Mouse (Mus musculus) cerebellum, adult (tissue): Measurements from ENCODE around the gene Islr.

Experiments
- ATAC-seq: cut with Nextera tagmentation; 2 replicates; pipeline ENCODE4 v1.9.2; 2017; ENCODE audit warnings: mild to moderate bottlenecking, moderate library complexity, mixed read lengths; ENCODE audit not compliant: insufficient number of reproducible peaks, low FRiP score, low TSS enrichment

The Islr gene

DNA sequence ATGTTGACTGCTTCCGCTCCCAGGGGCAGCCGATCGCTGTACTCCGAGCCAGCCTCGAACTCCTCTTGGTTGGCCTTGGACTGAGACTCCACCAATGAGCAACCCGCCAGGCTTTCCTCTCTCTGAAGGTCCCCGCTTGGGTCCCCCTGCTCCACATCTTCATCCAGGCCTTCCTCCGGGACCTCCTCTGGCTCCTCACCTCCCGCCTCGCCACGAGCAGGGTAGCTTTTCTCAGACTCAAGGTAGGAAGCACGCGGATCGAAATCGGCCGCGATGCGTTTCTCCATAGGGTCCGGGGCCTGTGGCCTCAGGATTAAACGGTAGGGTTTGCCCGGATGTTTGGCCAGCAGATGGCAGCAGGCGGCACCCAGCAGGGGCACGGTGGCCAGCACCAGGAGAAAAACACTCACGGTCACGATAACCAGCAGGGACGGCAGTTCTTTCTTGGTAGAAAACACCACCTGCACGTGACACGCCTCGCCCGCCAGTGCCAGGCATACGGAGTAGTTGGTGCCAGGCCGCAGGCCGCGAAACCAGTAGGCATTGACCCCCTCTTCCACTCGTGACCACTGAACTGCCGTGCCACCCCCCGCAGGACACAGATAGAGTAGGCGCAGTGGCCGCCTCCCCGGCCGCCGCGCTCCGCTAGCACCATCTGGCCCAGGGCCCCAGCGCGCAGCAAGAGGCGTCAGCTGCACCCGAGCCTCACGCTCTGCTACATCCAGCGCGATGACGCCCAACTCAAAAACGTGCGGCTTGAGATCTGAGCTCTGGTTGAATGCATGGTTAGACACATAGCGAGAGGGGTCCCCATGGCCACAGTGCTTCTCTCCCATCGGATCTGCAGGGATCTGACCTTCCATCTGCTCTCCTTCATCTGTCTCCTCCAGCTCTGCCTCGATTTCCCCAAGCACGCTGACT lies 6.1 kb downstream of the Islr start:
- ATAC-seq: no peak

DNA sequence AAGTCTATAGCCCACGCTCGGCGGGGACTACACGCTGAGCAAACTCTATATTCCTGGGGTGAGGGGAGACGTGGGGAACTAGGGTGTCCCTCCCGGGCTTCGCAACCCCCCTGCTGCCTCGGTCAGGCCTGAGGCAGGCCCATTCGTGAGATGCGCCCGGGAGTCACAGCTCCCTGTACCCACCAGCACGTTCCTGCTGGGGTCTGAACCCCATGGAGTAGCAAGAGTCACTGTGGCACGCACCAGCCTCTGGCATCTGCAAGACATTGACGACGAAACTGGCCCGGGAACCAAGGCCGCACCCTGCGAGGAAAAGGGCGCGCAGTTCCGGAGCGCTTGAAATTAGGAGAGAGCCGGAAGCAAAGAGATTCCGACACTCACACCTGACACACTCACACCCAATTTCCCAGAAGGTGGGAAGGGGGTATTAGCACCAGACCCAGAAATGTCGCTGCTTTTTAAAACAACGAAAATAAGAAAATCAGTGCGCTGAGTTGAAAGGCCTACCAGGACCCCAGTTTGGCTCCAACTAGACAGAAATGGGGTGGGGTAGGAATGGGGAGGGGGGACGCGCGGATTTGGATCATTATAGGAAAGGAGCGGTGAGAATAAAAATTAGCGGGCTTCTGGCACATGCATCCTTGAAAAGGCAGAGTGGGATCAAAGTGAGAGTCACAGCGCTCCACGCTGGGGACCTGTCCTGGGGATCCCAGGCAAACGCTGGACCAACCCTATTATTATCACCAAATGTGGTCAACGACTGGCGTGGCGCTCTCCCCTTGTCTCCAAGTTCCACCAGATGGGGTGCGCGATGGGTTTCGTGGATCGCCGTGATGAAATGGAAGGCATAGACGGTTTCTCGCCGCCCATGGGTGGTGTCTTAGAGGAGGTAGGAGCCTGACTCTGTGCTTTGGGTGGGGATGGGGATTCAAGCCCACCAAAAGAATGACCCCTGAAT lies 7.2 kb downstream of the Islr start:
- ATAC-seq: no peak

DNA sequence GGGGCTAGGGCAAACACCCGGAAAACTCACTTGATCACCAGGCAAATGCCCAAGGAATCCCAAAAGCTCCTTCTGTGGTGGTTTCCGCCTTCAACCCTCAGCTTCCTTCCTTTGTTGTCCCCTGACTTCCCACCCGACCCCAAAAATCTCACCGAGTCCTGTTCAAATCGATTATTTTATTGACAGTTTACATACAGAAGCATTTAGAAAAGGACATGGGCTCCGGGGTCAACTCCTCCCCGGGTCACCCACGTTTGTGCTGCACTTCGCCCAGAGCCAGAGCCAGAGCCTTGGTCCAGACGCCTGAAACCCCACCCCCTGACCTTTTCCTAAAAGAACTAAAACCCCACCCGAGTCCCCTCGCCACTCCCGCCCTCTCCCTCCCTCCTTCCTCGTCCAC lies 8.0 kb downstream of the Islr start:
- ATAC-seq: no peak

DNA sequence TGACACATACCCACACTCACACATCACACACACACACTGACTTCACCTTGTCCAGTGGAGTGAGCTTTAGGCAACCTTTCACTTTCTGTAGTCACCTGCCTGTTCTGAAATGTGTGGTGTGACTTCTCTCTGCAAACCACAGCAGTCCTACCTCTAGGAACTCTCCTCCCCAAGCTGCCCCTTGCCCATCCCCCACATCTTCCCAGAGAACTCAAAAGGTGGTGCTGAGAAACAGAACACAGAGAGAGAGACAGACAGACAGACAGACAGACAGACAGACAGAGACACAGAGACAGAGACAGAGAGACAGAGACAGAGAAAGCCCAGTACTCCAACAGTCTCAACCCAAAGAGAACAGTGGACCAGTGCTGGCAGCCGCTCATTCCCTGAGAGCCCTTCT lies 8.4 kb downstream of the Islr start:
- ATAC-seq: no peak

DNA sequence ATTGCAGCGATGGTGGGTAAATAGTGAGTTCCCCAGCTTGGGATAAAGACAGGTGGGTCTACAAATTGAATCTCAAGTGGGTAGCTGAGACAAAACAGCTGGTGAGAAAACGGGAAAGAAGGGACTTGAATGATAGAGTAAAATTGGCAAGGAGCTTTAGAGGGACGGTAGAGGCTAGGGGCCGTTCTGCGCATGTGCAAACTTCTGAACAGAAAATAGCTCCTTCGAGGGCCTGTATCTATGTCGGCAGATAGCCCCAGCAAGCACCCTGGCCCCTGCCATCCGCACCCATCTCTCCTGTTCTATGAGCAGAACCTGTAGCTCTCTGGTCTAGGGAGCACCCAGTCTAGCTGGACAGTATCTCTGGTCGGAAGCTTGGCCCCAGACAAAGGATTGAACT lies 9.9 kb downstream of the Islr start:
- ATAC-seq: no peak

DNA sequence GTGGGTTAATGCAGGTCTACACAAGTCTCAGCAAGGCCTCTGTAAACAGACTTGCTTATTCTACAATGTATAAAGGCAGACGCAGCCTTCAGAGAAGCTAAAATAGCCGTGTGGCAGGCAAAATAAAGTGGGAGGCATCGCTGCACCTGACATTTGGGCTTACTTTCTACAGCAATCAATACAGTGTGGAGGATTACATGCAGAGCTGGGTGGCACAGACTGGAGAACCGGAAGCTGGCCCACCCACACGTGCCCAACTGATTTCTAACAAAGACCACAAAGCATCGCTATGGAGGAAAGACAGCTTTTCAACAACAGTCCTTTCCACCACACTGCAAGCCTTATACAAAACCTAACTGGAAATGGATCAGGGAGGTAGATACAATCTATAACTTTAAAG lies 19.6 kb downstream of the Islr start:
- ATAC-seq: no peak

DNA sequence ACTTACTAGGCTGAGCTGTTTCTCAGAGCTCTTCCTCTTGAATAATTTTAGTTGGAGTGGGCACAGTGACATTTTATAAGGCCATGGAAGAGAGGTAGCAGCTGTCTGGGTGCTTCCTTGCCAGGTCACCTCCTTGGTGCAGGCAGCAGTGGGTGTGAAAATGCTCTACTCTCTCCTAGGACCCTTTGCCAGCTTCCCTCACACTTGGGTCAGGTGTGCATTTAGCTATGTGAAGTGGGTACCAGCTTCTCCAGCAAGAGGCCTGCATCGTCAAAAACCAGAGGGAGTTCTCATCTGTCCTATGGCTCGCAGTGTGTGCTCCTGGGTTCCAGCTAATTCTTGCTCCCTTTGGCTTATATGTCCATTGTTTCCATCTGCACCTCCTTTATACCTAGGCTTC lies 24.7 kb downstream of the Islr start:
- no peak for ATAC-seq

DNA sequence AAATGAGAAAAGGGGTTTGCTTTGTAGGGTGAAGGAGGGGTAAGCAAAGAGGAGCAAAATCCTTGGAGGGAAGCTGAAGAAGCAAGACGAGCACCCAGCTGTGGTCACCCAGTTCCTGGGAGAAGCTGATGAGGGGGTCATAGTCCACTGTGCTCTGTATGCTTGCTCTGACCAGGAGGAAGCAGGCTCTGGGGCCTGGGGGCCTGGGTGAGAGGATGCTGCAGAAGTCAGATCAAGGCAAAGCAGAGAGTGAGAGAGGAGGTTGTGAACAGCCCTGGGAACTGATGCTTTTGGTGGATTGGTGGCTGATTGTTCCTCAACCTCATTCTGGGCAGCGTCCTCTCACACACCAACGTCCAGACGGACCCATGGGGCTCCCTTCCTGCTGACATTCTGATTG lies 26.9 kb downstream of the Islr start:
- ATAC-seq: no peak

DNA sequence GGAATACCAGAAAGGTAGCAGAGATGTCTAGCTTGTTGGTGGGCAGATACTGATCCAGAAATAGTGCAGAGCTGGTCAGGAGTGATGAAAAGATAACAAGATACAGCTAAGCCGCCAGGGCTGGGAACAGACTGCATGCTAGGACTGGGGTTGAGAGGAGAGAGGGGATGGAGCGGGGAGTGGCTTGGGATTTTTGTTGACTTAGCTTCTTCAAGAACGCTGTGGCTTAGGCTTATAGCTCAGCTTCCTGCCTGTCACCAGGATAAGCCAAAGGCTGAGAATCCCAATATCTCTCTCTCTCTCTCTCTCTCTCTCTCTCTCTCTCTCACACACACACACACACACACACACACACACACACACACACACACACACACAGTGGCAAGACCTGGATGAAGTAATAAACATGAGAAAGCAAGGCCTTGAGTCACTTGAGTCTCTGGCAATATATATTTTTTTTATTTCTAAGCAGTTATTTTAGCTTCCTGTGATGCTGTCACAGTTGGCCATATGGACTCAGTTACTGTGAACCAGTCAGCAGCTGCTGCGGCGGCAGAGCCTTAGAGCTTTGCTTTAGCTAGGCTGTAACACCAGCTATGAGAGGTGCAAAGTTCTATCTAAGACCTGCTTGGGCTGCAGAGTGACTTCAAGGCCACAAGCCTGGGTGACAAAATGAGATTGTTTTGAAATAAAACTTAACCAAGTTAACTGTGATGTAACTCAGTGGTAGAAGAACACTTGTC lies 28.2 kb downstream of the Islr start:
- no peak for ATAC-seq

DNA sequence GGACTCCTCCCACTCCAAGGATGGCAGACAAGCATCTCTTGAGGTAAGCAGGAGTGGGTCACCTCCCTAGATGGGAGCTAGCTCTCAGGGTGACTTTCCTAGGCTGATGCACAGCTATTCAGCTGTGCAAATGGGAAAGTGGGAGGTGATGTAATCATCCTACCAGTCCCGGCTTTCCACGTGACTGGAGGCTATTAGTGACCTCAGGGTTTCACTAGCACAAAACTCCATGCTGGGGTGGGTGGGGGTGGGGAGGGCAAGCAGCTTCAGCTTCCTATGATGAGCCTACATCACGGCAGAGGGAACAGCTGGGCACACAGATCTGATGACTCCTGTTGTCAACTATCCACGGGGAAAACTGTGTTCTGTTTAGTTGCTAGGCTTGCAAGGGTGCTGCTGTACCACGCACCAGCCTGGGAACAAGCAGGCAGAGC lies 29.3 kb downstream of the Islr start:
- ATAC-seq: no peak

DNA sequence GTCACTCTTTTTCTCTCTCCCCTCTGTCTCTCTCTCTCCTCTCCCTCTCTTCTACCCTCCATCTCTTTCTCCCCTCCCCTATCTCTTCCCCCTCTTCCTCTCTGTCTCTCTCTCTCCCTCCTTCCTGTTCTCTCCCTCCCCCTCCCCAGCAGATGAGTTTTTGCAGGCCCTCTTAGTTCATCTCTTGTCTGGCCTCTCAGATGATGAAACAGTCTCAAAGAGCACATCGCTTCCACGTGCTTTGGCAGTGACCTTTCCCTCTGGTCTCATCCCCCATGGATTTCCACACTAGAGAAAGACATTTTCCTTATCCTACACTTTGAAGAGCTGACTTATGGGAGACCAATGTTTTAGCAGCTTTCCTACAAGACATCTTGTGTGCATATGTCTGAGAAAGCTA lies 31.2 kb downstream of the Islr start:
- ATAC-seq: no peak

DNA sequence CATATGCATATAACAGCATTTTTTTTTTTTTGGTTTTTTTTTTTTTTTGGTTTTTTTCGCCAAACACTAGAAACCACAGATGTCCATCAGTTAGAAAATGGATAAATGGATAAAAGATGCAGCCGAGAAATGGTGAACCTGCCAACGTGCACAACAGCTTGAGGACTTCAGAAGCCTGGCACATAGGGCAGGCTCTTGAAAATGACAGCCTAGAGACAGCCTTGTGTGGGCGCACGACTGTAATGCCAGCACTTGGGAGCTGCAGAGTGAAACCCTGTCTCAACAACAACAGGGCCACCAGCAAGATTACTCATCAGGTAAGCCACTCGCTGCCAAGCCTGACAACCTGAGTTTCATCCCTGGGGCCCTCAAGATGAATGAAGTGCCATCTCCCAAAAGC lies 34.7 kb downstream of the Islr start:
- no peak for ATAC-seq

DNA sequence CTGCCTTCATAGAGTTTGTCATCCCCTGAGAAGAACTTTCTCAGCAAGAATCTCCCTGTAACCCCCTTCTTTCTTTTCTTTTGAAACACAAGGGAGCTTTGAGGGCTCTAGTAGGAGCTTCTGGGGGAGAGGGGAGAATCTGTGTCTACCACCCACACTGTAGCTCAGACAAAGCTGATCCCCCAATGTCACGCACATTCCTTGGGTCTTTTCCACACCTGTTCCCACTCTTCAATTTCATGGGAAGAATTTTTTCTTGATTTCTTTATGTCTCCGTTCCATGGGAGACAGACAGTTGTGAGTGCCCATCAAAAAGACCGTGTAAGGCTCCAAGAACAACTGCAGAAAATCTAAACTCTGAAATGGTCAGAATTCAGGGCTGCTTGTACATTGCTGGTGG lies 35.2 kb downstream of the Islr start:
- no peak for ATAC-seq

DNA sequence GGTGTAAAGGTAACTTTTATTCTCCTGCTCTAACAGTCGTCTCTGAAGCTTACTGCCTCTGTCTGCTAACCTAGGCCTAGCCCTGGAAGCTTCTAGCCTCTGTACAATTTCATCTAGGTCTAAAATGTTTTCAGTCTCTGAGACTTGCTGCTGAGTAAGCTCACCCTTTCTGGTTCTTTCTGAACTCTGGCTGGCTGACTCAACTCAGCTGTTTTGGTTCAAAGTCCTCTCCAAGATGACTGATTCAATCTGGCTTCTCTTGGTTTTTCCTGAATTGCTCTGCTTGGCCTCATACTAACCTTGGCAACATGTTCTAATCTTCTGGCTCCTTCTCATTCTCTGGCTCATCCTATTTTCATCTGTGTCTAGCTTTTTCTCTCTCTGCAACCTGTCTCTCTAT lies 38.3 kb downstream of the Islr start:
- ATAC-seq: no peak

DNA sequence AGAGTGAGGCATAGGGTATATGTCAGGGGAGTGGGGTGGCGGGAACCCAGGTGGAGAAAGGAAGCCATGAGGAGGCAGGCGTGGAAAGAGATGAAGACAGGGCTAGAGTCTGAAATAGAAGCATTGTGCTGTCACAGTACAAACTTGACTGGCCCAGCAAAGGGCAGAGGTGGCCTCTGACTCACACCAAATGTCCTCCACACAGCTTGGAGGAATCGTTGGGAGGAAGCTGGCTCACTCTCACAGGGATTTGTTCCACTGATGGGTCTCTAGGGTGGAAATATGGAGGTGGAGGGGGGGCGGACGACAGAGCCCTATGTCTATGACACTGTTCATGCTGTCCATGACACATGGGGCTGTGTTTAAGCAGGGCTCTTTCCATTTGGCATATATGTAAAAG lies 41.0 kb downstream of the Islr start:
- no peak for ATAC-seq

DNA sequence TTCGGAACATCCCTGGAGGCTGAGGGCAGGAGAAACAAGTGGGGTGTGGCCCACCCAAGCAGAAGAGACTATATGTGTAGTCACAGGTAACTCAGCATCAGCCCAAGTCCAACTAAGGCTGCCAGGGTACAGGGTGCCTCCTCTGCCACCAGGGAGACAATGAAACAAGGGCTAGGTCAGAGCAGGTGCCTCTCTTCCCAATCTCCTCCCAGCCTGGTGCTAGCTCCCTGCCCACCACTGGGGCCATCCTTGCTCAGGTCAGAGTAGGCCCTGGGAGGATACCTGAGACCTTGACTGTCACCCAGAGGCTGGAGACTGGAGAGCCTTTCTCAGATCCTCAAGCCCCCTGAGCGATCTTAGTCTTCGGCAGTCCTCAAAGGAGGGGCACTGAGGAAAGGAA lies 41.9 kb downstream of the Islr start:
- no peak for ATAC-seq

DNA sequence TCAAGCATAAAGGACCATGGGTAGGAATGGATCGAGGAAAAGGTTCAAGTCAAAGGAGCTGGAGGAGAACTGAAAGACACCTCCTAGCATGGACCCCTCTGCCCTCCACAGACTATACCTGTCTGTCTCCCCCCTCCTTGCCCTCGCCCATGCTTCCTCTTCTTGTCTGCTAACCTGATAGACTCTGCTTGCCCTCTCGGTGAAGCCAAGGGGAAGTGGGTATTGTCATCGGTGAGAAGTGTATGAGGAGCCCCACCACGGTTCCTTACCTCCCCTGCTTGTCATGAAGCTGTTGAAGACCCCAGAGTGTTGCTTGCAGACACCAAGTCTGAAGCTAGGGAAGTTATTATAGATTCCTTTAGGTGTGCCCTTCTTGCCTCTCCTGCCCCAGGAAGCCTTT lies 43.8 kb downstream of the Islr start:
- no peak for ATAC-seq

DNA sequence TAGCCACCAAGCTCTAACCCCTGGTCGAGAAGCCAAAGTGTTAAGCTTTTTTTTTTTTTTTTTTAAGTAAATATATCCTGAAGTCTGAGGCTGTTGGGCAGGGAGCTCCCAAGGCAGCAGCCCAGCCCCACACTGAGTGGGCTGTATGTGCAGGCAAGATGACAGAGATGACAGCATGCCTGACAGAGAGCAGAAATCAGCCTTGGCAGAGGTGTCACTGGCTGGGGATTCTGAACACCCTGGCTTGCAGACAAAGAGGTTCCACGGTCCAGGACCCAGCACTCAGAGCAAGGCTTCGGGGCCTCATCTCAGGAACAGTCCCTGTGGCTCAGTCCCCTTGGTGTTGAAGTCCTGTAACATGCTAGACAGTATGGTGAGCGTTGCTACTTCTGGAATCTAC lies 44.3 kb downstream of the Islr start:
- ATAC-seq: no peak

DNA sequence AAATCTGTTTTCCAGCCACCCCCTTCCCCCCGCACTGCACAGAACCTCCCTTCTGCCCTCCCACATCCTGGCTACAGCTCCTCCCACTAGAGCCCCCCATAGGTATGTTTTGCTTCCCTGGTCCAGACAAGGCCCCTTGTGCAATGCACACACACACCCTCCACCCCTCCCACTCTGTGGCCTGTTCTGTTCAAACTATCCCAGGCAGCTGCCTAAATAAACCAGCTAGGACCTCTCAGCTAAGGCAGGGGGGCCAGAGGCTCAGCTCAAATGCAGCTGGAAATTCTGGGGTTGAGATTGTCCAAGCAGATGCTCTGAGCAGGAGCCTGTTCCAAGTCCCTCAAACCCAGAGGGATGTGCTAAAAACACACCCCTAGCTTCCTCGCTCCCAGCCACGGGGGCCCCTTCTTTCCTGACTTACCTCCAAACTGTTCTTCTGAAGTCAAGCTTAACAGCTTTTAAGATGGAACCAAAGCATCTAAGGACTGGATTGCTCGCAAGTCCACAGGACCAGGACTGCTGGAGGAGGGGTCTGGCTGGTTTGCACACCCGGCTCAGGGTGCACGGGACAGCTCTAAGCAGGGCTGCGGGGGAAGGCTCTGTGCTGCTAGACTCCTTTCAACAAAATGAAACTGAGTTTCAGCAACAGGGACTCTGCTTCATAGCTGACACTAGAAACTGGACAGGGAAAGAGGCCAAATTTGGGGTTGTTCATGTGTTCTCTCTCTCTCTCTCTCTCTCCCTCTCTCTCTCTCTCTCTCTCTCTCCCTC lies 45.4 kb downstream of the Islr start:
- ATAC-seq: no peak

DNA sequence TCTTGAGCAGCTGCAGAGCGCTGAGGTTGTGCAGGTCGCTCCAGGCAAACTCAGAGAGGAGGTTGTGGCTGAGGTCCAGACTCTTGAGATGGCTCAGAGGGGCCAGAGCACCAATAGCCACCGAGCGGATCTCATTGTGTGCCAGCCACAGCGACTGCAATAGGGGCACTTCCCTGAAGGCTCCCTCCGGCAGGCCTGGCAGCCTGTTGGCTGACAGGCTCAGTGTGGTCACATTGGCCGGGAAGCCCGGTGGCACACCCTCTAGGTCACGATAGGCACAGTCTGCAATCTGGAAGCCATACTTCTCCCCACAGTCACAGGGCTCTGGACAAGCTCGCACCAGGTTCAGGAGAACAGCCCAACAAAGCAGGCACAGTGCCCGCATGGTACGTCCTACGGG lies 46.3 kb downstream of the Islr start:
- no peak for ATAC-seq
